Mouse (Mus musculus): ENCODE measurements at regions not wholly inside any gene's neighbourhood (a gene's known extent, or its start where the extent isn't known, plus 50 kb on each side); places are given as distances from the start of the nearest gene placed in this dataset.
"Not testable (repeated sequence)": the region's sequence is repeated elsewhere in the genome, so short reads cannot be mapped to it uniquely, and the experiment has no call there.

DNA sequence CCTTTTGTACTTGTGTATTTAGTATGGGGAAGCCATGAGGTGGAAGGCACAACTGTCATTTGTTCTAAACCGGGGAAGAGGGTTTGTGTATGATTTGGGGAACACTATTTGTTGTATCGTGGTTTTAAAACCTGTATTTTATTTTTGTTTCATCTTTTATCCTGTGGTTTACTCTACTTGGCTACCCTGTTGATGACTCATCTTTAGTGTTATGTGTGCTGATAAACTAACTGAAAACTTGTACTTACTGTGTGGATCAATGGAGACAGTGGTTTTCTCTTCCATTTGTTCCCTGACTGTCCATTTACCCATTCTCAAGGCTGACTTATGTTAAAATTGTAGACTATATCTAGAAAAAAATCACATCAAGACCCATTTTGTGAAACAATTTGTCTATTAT is 512.8 kb downstream of the Serpinb8 start:
- DNase-seq (ENCODE audit: low spot score in 2 of 2): no peak

- no peak for DNase-seq (ENCODE audit: low spot score in 2 of 2)
Measured at GRCm38 (mm10) chr1:108110984-108111383, 521.2 kb downstream of the Serpinb8 start.

- no peak for DNase-seq (ENCODE audit: low spot score in 2 of 2)
Measured at GRCm38 (mm10) chr1:108127393-108127792, 537.6 kb downstream of the Serpinb8 start.

DNA sequence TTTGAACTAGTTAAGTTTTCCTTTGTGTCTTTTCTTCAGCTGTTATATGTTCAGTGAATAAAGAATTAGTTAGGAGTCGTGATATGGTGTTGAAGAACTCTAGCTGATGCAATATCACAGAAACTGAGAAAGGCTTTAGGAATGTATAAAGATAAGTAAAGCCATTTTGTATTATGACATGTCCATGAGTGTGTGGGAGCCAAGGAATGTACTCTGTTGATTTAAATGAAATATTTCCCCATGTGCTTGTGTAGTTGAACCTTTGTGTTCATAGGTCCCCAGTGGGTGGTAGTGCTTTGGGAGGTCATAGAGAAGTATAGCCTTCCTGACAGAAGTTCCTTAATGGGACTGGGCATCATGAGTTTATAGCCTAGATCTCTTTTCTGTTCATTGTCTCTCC is 542.2 kb downstream of the Serpinb8 start:
- DNase-seq (ENCODE audit: low spot score in 2 of 2): no peak

GRCm38 (mm10) chr1:108135346-108135745 is 545.5 kb downstream of the Serpinb8 start:
- not testable (repeated sequence) for DNase-seq (ENCODE audit: low spot score in 2 of 2)

GRCm38 (mm10) chr1:108144114-108144513 is 554.3 kb downstream of the Serpinb8 start:
- DNase-seq (ENCODE audit: low spot score in 2 of 2): no peak

DNA sequence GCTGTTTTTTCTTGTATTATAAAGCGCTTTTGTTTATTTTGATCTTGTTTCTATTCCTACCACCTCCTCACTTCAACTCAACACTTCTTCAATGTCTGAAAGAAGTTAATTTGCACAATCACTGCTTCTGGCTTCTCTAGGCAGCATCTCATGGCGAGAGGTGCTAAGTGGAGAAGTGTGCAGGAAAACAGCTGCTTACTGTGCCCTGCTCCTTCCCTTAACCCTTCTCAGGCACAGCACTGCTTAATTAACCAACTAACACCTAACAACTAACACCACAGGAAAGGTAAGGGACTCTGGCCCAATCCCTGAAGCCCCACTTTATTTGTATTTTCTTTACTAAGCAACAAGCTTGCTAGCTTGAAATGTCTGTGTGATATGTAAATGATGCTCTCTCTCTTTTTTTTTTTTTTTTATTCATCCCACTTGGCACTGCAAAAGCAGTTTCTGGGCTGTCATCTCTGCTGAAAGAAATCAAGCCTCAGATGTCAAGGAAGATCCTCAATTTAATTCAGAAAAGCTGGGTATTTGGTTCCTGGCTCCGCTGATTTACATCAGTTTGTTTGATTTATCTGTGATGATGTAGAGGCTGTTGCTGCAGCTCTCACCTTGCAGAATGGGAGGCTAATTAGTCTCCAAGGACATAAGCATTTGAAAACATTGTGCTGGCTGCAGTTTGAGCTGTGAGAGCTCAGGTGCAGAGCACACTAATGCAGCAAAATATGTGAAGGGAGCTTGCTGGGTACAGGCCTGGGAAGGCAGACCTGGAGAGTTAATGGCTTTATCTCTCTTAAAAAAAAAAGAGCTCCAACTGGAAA is 591.8 kb downstream of the Serpinb8 start:
- DNase-seq (ENCODE audit: low spot score in 2 of 2): no peak

GRCm38 (mm10) chr1:108182168-108182539 is 592.3 kb downstream of the Serpinb8 start:
- no peak for DNase-seq (ENCODE audit: low spot score in 2 of 2)

DNA sequence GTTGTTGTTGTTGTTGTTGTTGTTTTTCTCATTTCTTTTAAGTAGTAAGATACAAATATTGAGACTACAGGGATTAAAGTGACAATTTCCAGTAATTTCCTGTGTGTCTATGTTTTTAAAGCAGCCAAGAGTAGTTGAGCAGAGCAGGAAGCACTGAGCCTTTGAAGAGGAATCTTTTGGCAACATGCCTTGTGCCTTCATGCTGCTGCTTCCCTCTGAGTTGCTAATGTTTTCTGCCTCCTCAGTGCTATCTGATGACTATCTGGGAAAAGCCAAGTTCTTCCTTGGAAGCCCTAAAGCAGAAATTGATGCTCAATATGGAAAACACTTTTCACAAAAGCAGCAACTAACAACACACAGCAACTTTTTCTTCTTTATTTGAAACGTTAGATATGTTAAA is 634.2 kb downstream of the Serpinb8 start:
- peak in 1 of 2 experiments; percentile 1 for DNase-seq (ENCODE audit: low spot score in 2 of 2)

DNA sequence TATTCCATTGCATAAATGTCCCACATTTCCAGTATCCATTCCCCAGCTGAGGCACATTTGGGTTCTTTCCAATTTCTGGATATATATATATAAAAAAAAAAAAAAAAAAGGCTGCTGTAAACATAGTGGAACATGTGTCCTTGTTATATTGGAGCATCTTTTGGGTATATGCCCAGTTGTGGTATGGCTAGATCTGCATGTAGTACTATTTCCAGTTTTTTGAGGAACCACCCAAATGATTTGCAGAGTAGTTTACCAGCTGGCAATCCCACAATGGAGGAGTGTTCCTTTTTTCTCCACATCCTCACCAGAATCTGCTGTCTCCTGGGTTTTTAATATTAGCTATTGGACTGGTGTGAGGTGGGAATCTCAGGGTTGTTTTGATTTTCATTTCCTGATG is 650.3 kb downstream of the Serpinb8 start:
- DNase-seq (ENCODE audit: low spot score in 2 of 2): no peak

GRCm38 (mm10) chr1:108255147-108255546 is 665.3 kb downstream of the Serpinb8 start:
- no peak for DNase-seq (ENCODE audit: low spot score in 2 of 2)

- no peak for DNase-seq (ENCODE audit: low spot score in 2 of 2)
Measured at GRCm38 (mm10) chr1:108259355-108259754, 669.5 kb downstream of the Serpinb8 start.

- no peak for DNase-seq (ENCODE audit: low spot score in 2 of 2)
Measured at GRCm38 (mm10) chr1:108282099-108282498, 692.3 kb downstream of the Serpinb8 start.

DNA sequence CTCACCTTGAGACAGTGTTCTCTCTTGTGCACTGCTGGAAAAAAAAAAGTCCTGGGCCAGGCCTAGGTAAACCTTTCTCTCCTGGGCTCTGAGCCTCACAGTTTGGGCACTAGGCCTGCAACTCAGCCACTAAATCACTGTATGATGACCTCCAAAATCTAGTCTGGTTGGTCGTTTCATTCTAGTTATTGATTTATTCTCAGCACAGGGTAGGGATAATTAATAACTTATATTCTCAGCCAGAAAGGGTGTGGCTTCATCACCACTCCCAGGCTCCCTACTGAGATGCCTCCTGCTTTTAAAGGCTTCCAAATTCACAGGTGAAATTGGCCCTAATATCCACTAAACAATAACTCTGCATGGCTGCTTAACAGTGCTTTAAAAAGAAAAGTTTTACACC is 696.8 kb downstream of the Serpinb8 start:
- no peak for DNase-seq (ENCODE audit: low spot score in 2 of 2)

All from left cerebral cortex, adult 18-20 months (tissue).